Mouse (Mus musculus) small intestine, adult 2 months (tissue): ENCODE measurements around the gene Baiap2l1. TPM values are rescaled to one million over a fixed set of nuclear protein-coding genes. Genes with fewer than 3 reads are reported as not detected.

Experiments used
- H3K27ac ChIP-seq: fragments of 200-500 bp; 2 replicates; pipeline ENCODE4 v1.5.1; 2012; ENCODE audit warnings: low read depth, low read length, control low read depth, inconsistent platforms; ENCODE audit not compliant: insufficient read depth
- H3K27me3 ChIP-seq: fragments of 200-500 bp; 2 replicates; pipeline ENCODE4 v1.6.1; 2012; ENCODE audit warnings: mild to moderate bottlenecking, moderate library complexity, low read length, inconsistent platforms; ENCODE audit not compliant: control insufficient read depth, insufficient read depth
- H3K36me3 ChIP-seq: fragments of 200-500 bp; 2 replicates; pipeline ENCODE4 v1.6.1; 2012; ENCODE audit warnings: mild to moderate bottlenecking, low read length, control low read depth, inconsistent platforms; ENCODE audit not compliant: control insufficient read depth, insufficient read depth
- H3K4me1 ChIP-seq: fragments of 200-500 bp; 2 replicates; pipeline ENCODE4 v1.6.1; 2012; ENCODE audit warnings: low read length, inconsistent platforms, mixed read lengths; ENCODE audit not compliant: control insufficient read depth, insufficient read depth, insufficient read length
- H3K4me3 ChIP-seq: fragments of 200-500 bp; 2 replicates; pipeline ENCODE4 v1.5.1; 2012; ENCODE audit warnings: low read depth, mild to moderate bottlenecking, control low read depth, inconsistent platforms, low read length, moderate library complexity
- CTCF ChIP-seq: fragments of 200-500 bp; IDR thresholded peaks from 2 replicates; pipeline ENCODE4 v1.5.1; 2012; ENCODE audit warnings: low read depth, mild to moderate bottlenecking, control low read depth, inconsistent platforms, low read length, moderate library complexity, mixed read lengths; ENCODE audit not compliant: insufficient replicate concordance, insufficient read length; ENCODE audit errors: extremely low read depth
- POLR2A ChIP-seq: fragments of 200-500 bp; IDR thresholded peaks from 2 replicates; pipeline ENCODE4 v1.6.1; 2012; ENCODE audit warnings: low read depth, mild to moderate bottlenecking, control low read depth, inconsistent platforms, low read length, moderate library complexity
- WGBS: fragments of 180-500 bp; shearing (Covaris S2); methylation state at CpG from one replicate; pipeline ENCODE4 v1.1.7; 2018; 5-methylcytosine and 5-hydroxymethylcytosine counted together
- polyA plus RNA-seq: library from polyadenylated mRNA; depleted of rRNA; stranded (reverse); fragments of >200 nt; gene quantifications from 2 replicates; pipeline ENCODE4 v1.2.3, GENCODE M21; 2012

The Baiap2l1 gene
- polyA plus RNA-seq, 1 experiment = 49.1 TPM

- no peaks in the 10 kb centered on the region for H3K36me3 ChIP-seq
- no peaks in the 10 kb centered on the region for H3K27me3 ChIP-seq
- peaks cover 9% of the 10 kb centered on the region; the same call in 1 of the 2 replicates for H3K4me1 ChIP-seq
- no peak overlapping the region for H3K4me3 ChIP-seq
- no peak overlapping the region for H3K27ac ChIP-seq
- no peak for TF ChIP-seq CTCF
- TF ChIP-seq POLR2A = no peak
- WGBS = 81% methylated on average over 2 of the region's 2 CpGs
These were observed 112.3 kb downstream of the Baiap2l1 start for GRCm38 (mm10) chr5:144245592-144245991.

DNA sequence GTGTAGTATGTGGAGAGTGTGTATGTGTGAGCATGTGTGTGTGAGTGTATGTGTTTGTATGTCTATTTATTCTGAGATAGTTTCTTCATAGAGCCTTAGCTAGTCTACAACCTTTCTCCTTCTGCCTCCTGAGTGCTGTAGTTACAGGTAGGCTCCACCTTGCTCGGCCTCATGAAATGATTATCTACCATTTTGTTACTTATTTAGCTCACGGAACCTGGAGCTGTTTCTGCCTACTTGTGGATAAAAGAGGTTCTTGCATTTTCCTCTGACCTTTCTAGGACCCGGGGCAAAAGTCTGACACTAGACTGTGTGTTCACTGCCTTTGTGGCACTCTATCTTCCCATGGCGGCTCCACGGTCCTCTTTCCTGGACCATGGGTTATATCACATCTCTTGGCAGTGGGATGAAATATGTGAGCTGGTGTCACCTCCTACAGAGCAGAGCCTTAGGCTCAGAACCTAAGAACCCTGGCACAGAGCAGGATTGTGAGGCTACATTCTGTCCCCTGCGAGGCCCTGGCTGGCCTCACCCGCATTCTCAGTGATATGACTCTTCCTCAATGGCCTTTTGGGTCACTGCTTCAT lies 113.9 kb downstream of the Baiap2l1 start, which contains the start of gene Bri3:
TSS of gene Bri3 (plus strand) at position 537 of the 587 bp plus-strand sequence.
- H3K36me3 ChIP-seq = no peaks in the 10 kb centered on the region
- no peaks in the 10 kb centered on the region for H3K27me3 ChIP-seq
- TF ChIP-seq POLR2A (no peak), CTCF (no peak)
- H3K4me1 ChIP-seq = peaks cover 9% of the 10 kb centered on the region; the same call in 1 of the 2 replicates
- 92% methylated on average over 7 of the region's 7 CpGs for WGBS
- no peak within 1 kb of the TSS for H3K4me3 ChIP-seq
- no peak within 1 kb of the TSS for H3K27ac ChIP-seq

- no peak for TF ChIP-seq POLR2A
- no peak for TF ChIP-seq CTCF
- Histone ChIP-seq H3K27ac (no peak overlapping the region), H3K4me1 (no peaks in the 10 kb centered on the region), H3K36me3 (no peaks in the 10 kb centered on the region), H3K27me3 (no peaks in the 10 kb centered on the region), H3K4me3 (no peak overlapping the region)
- WGBS = 85% methylated on average over 1 of the region's 1 CpGs
These were observed 118.9 kb downstream of the Baiap2l1 start for GRCm38 (mm10) chr5:144238969-144239368.

DNA sequence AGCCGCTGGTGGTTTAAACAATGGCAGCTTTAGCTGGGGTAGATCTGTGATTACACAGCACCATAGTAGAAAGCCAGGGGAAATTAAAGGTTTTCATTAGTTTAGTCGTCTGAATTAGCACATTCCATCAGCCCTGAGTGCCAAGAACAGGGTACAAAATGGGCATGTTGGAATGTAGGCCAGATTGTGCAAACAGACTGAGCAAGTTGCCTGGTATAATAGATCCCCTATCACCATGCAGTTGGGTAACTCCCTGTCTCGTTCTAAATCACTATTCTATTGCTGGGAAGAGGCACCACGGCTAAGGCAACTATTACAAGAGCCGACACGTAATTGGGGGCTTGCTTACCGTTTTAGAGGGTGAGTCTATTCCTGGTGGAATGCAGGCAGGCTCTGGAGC lies 123.2 kb downstream of the Baiap2l1 start:
- H3K27me3 ChIP-seq = no peaks in the 10 kb centered on the region
- no peak overlapping the region for H3K4me3 ChIP-seq
- H3K27ac ChIP-seq = no peak overlapping the region
- WGBS = 86% methylated on average over 7 of the region's 7 CpGs
- no peaks in the 10 kb centered on the region for H3K4me1 ChIP-seq
- H3K36me3 ChIP-seq = no peaks in the 10 kb centered on the region
- TF ChIP-seq POLR2A = no peak
- no peak for TF ChIP-seq CTCF

DNA sequence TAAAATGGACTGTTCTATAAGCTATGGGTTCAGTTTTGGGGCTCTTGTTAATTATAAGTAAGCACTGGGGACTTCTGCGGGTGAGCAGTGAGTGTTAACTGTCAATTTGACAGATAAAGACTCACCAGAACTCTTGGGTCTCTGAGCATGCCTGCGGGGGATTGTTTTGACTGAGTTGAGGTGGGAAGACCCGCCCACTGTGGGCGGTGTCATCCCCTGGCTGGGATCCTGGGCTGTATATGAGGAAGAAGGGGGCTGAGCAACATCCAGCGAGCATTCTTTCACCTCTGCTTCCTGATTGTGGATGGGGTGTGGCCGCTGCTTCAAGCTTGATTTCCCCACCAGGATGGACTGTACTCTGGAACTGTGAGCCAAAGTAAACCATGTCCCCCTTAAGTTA lies 123.7 kb downstream of the Baiap2l1 start:
- Histone ChIP-seq H3K4me1 (no peaks in the 10 kb centered on the region), H3K27me3 (no peaks in the 10 kb centered on the region), H3K4me3 (no peak overlapping the region), H3K36me3 (no peaks in the 10 kb centered on the region), H3K27ac (no peak overlapping the region)
- no peak for TF ChIP-seq POLR2A
- TF ChIP-seq CTCF = no peak
- 74% methylated on average over 6 of the region's 6 CpGs for WGBS

DNA sequence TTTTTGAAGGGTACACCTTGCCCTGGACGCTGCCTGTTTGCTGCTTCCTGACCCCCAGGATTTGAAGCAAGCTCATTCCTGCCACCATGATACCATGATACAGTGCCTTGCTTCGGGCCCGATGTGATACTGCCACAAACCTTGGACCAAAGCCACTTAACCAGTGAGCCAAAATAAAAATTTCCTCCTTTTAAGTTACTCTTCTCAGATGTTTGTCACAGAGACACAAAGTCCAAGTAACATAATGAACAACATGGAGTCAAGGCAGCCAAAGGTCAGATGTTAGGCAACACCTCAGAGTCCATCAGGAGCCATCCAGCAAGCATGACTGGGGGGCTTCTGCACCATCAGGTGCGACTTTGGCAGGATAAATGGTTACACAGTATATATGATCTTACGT lies 125.4 kb downstream of the Baiap2l1 start:
- Histone ChIP-seq H3K36me3 (no peaks in the 10 kb centered on the region), H3K4me3 (no peak overlapping the region), H3K4me1 (no peaks in the 10 kb centered on the region), H3K27ac (no peak overlapping the region), H3K27me3 (no peaks in the 10 kb centered on the region)
- no peak for TF ChIP-seq POLR2A
- TF ChIP-seq CTCF = no peak
- WGBS = 74% methylated on average over 5 of the region's 5 CpGs

DNA sequence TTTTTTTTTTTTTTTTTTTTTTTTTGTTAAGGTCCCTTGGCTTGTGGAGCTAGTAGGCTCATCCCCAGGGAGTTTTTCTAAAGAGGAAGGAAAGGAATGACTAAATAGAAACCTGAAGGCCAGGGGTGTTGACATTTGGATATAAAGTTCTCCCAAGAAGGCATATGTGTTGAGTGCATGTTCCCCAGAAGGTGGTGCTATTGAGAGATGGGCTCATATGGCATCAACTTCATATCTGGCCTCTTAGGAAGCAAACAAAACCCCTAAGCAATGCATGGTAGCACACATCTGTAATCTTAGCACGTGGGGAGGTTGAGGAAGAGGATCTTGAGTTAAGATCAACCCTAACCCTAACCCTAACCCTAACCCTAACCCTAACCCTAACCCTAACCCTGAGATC lies 126.5 kb downstream of the Baiap2l1 start:
- Histone ChIP-seq H3K36me3 (no peaks in the 10 kb centered on the region), H3K27ac (no peak overlapping the region), H3K4me1 (no peaks in the 10 kb centered on the region), H3K27me3 (no peaks in the 10 kb centered on the region), H3K4me3 (no peak overlapping the region)
- 54% methylated on average over 1 of the region's 1 CpGs for WGBS
- TF ChIP-seq CTCF (no peak), POLR2A (no peak)

- WGBS = 85% methylated on average over 7 of the region's 7 CpGs
- Histone ChIP-seq H3K4me3 (no peak overlapping the region), H3K27ac (no peak overlapping the region), H3K36me3 (no peaks in the 10 kb centered on the region), H3K27me3 (no peaks in the 10 kb centered on the region), H3K4me1 (no peaks in the 10 kb centered on the region)
- TF ChIP-seq POLR2A (no peak), CTCF (no peak)
These were observed 127.7 kb downstream of the Baiap2l1 start for GRCm38 (mm10) chr5:144230216-144230615.
